Mouse (Mus musculus) heart, embryonic 13.5 days (tissue): ENCODE results near the gene Gm11084. TPM values are rescaled to one million over a fixed set of nuclear protein-coding genes. Genes with fewer than 3 reads are reported as not detected.

ENCODE experiments used
- microRNA-seq: library from miRNA; unstranded; fragments of <30 nt; microRNA quantifications from one replicate; pipeline ENCODE4, GENCODE M21; 2016
- polyA plus RNA-seq: library from polyadenylated mRNA; unstranded; fragments of >200 nt; fragmentation: Nextera tagmentation; extraction: Ambion mirVana; gene quantifications from 2 replicates; pipeline ENCODE4 v1.2.1, GENCODE M21; 2015

The Gm11084 gene
- polyA plus RNA-seq, 1 experiment from 2014 or later = not detected

Small RNA genes within 50 kb of the gene (microRNA-seq; reads per million reads assigned to microRNA genes)
- gene Gm25960 = not detected

Other genes with a start within 250 kb of the Gm11084 start
- 30.5 and 31.0 TPM in 2 replicates for gene Sp3, start 6.3 kb downstream of the Gm11084 start, polyA plus RNA-seq
- gene Ola1, start 232.2 kb upstream of the Gm11084 start, polyA plus RNA-seq = 64.1 and 69.6 TPM in 2 replicates